Mouse (Mus musculus) spleen, adult 18-20 months (tissue): ENCODE results near the gene Neurl1a.

Experiments
- DNase-seq, 2 experiments: peaks; one replicate each; pipeline ENCODE4 v3.0.0; 2022; ENCODE audit warnings: mixed read lengths in 2 of 2

Neurl1a gene

DNA sequence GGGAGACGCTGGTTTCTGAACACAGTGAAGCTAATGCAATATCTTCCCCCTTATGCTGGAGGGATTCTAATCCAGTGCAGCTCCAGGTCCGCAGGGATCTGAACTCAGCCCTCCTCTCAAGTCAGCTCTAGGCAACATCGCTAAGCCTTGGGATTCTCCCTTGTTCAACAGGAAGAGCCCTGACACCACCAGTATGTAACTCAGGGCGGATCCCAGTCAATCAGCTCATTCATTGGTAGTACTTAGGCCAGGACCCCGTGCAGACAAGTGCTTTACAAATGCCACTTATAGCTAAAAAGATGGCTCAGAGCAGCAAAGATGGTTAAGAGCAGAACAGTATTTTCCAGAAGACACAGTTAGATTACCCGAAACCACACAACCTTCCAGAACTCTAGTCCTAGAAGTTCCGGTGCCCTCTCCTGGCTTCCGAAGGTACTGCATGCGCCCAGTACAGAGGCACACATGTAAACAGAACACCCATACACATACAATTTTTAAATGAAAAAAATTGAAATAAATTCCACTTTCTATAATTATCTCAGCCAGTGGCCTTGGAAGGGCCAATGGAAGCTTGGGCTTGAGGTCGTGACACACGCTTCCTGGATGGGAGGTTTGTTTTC lies 9.7 kb upstream of the Neurl1a start:
- DNase-seq, result peak; percentile 71 to 89

DNA sequence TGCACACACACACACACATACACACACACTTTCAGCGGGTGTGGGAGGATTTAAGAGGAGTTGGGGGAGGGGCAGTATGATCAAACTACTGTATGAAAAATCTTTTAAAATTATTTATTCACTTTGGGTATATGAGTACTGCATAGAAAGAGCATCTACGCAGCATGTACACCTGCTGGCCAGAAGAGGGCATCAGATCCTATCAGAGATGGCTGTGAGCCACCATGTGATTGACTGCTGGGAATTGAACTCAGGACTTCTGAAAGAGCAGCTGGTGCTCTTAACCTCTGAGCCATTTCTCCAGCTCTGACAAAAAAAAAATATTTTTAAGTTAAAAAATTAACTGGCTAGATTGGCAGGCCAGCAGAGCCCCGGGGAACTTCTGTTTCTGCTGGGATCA lies 4.1 kb upstream of the Neurl1a start:
- DNase-seq, result no peak

DNA sequence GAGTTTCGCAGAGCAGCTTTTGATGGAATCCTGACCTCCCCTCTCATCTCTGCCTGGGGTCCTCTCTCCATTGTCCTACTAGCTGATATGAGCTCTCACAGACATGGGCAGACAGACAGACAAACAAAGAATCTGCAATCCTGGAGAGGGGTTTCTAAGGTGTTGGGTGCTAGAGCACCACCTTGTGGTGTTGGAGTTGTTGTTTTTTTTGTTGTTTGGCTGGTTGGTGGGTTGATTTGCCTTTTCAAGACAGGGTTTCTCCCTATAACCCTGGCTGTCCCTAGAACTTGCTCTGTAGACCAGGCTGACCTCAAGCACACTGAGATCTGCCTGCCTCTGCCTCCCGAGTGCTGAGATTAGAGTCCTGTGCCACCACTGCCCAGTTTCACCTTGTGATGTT lies 3.1 kb upstream of the Neurl1a start:
- DNase-seq, result no peak

DNA sequence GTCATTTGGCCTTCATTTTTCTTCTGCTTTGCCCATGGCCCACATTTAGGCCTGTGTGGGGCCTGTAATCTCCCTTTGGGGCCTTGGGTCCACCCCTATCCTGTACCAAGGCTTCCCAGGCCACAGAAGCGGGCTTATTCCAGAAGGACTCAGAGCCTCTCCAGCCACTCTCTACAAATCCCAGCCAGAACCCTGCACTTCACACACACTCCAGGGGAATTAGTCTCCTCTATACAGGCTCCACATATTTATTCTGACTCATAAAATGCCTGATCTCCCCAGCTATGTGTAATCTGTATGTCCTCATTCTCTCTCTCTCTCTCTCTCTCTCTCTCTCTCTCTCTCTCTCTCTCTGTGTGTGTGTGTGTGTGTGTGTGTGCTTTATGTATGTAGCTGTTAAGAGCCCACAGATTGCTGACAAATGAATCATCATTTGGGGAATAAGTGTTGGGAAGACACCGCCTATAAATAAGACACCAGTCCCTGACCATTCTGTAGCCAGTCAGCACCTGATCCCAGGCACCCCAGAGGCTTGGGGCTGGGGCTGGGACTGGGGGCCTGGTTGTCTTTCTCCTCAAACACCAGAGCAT lies 1.6 kb upstream of the Neurl1a start:
- no peak for DNase-seq

DNA sequence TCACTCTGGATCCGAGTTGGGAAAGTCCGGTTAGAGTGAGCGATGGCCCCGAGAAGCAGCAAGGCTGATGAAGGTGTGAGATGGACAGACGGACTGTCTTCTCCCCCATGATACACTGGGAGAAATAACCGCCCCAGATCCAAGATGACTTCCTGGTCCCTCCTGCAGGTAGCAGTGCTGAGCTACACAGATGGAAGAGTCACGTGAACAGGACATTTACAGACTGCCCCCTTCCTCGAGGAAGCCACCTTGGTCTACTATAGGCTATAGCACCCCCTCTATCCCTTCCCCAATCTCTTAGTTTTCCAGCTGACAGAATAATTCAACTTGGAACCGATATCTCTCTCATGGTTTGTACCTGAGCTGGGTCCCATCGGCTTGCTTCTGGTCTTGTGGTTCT lies 619 bp upstream of the Neurl1a start:
- no peak for DNase-seq

DNA sequence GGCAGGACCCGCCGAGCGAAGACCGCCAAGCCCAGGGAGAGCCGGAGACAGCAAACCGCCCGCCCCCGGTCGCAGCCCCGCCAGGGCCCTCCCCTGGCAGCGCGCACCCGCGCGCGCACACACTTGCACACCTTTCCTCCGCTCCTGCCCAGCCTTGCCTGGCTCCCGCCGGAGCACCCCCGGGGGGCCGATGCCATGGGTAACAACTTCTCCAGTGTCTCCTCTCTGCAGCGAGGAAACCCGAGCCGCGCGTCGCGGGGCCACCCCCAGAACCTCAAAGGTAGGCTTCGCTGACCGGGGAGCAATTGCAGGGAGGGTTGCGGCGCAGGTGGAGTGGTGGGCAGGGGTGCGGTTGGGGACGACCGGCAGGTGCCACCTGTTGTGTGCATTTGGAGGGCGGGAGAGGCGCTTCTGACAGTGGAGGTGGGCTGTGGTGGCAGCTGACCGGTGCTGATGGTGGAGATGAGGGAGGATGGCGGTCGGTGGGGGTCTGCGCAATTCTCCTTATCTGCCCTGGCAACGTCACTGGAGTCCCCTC lies 721 bp downstream of the Neurl1a start:
- DNase-seq, result no peak

DNA sequence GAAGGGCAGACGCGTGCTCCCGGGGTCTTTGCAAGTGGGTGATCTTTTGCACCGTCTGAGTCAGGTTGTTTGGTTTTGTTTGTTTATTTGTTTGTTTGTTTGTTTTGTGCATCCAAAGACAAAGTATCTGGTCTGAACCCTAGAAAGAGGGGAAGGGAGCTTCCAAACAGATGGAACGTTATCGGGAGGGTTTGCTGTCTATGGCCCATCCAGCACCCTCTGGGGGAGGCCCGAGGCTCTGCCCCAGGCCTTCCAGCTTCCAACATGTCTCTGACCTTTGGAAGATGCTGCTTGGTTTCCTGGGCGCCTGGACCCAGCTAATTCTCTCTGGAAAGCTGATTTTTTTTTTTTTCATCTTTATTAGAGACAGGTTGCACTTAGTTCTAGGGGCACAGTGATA lies 1.4 kb downstream of the Neurl1a start:
- no peak for DNase-seq

DNA sequence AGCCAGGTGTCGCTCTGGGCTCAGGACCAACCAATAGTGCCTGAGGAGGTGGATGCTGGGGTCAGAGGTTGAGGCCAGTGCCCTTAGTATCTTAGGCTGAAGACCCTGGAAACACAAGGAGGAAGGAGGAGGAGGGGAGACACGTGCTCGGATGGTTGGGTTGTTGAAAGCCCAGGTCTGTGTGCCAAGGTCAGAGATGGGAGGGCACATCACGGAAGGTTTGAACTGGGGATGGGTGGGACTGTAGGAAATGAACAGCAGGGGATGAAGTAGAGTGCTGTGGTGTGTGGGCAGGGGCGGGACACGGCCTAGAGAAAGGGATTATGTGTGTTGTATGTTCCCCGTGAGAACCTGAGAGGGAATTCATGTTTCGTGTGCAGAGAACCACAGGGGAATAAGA lies 5.6 kb downstream of the Neurl1a start:
- no peak for DNase-seq

DNA sequence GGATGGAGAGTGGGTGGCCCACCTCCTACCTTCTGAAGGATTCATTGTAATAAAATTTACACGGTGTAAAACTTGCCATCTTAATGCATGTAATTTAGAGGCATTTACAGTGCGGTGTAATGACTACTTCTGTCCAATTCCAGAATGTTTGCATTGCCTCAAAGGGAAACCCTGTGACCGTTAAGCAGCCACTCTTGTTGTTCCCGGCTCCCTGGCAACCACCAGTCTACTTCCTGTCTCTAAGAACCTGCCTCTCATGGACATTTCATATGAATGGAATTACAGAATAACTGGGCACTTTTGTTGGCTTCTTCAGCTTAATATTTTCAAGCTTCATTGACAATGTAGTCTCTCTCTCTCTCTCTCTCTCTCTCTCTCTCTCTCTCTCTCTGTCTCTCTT lies 6.1 kb downstream of the Neurl1a start:
- no peak for DNase-seq

DNA sequence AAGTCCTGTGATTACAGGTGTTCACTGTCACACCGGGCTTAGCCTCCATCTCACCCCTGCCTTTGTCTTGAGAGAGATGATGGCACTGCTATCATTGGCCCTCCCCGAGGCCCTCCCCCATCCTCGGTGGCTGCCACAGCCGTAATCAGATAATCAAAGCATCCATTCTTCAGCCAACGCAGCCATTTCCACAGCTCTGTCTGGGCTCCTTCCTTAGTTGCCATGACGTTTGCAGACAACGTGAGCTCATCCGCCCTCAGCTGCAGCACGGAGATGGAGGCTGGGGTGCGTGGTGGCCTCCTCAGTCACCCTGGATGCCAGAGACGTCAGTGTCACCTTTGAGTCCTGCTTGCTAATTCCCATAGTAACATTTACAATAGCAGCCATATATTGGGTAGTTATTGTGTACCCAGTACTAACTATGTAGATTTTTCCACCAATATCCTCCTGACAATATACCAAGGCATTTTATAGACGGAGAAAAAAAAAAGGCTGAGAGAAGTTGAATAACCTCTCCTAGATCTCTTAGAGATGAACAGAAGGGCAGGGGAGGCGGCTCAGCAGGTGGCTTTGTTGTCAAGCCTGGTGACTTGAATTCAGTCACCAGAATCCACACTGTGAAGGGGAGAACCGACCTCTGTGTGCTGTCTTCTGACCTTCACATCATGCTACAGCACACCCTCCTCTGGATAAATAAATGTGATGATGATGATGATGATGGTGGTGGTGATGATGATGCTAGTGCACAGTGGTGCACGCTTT lies 8.1 kb downstream of the Neurl1a start:
- no peak for DNase-seq

DNA sequence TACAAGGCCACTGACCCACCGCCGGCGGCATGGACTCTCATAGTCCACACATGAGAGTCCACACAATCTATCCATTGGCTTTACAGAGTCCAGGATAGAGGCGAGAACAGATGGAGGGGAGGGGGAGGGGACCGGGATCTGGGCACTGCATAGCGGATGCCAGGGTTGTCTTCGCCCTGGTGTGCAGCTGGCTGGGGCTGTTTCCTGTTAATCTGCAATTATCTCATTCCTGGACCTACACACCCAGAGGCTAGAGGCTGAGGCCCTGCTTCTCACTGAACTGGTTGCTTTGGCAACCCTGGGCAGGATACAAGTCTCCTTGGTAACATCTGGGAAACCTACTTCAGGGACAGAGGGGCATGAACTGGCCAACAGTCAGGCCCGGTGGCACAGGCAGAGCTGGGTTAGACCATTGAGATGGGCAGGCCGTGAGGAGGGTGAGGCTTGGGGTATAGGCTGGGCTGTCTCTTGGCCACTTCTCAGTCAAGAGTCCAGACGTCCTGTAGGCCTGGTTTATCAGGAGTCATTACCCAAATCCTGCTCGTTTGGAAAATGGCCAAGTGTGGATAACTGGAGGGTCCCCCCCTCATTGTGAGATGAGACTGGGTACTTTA lies 10.0 kb downstream of the Neurl1a start:
- DNase-seq, result no peak

DNA sequence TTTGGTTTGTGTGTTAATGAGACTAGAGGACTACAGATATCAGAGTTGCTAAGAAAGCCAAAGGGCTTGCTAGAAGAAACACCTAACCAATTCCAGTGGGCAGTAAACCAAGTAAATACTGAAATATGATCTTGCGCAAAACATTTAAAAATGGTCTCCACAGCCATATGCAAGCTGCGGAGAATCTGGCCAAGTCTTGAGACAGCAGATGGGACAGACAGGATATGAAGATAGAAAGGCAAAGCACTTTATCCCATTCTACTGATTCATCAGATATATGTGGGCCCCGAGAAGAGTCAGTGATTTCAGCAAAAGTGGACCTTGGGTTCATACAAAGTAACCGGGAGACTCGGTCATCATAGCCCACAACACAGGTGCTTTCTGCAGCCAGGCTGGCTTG lies 13.5 kb downstream of the Neurl1a start:
- DNase-seq, result no peak

DNA sequence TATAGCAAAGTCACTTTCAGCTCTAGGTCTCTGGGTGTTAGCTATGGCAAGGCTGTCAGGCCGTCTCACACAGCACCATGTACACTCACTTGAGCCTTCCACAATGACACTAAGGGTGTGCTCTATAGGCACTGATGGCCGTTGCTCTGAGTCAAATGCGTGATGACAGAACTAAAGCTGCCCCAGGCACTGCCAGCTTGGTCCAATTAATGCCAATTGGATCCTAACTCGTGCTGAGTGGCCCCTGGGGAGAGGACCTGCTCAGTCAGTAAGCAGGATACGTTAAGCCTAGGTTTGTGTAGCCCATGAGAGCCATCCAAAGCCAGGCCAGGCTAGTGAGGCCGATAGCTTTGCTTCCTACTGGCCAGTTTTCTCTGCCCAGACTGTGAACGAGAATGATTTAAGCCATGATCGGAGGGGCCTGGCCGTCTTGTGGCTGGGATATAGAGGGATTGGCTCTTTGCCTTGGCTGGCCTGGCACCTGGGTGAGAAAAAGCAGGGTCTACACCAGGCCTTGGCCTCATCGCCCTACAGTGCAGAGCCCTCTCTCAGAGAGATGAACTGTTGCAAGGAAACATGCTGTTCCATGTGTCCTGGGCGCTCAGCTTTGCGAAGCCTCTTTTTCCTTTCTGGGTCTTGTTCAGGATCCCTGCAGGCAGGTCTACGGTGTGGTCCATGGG lies 20.2 kb downstream of the Neurl1a start:
- no peak for DNase-seq

DNA sequence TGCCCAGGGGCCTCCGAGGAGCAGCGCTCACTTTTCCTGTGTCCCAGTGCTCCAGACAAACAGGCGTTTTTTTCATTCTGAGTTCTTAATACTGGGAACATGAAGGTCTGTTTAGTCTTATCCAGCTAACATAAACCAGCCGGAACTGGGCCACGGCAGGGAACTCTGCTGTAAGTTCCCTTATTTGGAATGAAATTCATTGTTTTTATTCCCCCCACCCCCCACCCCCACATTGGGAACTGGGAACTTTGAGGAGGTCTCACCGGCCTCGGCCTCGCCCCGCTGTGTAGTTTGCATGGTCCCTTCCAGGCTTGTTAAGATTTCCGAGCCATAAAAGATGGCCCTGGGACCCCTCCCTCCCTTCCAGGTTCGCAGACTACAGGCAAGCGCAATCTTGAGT lies 23.4 kb downstream of the Neurl1a start:
- no peak for DNase-seq

DNA sequence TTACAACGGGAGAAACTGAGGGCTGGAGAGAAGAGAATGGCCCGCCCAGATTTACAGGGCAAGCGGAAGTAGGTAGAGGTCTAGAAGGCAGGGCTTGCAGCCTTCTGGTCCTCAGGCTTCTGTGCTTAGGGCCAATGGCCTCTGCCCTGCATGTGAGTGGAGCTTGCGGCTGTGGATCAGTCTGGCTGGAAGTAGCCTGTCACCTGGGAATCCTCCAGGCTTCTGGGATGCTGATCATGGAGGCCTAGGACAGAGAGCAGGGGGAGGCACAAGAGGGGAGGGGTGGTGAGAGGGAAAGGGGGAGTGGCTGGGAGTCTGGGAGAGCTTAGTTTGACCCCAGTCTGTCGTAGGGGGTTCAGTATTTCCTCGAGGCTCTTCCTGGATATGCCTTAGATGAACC lies 23.8 kb downstream of the Neurl1a start:
- DNase-seq, result no peak

DNA sequence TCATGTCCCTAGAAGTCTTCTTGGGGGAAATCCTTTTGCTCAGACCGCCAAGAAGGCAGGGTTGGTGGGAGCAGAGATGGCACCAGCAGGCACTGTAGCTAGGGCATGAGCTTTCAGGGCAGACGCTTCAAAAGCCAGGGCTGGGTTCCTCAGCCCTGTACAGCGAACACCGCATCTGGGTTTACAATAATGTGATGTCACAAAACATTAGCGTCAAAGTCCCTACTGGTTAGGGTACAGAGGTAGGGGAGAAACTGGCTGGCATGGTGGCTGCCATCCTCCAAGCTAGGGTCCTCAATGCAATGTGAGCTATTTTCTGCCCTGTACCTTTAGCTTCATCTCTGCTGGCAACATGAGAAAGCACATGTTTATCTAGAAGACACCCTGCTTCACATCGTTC lies 24.4 kb downstream of the Neurl1a start:
- no peak for DNase-seq

DNA sequence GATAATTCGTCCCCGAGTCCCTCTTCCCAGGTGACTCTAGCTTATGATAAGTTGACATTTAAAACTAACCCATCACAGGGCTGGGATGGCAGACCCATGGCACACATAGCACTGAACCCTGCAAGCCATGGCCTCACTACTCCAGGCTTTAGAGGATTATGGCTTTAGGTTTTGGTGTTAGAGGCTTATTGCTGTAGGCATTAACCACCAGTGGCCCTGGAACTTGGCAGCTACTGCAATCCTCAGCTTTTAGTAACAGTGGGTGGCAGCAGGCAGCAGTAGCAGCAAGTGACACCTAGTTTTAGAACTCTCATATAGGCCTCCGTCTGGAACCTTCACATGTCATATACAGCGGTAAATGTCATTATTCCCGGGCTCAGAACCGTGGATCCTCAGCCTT lies 26.0 kb downstream of the Neurl1a start:
- no peak for DNase-seq

DNA sequence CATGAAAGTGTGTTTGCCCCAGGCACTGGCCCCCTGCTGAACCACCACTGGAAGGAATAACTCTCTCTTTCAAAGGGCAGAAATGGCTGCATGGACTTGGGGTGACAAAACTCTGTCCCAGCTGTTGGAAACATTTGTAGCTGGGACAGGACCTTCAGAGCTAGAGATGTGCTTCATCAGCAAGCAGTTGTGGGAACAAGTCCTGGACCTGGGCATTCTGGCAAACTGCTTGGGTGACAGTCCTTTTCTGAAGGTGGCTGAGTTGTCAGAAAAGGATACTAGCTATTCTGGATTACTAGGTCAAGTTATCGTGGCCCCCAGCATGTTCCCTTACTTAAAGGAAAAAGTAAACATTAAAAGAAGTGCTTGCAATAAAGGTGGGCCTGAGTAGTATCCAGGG lies 27.5 kb downstream of the Neurl1a start:
- no peak for DNase-seq

DNA sequence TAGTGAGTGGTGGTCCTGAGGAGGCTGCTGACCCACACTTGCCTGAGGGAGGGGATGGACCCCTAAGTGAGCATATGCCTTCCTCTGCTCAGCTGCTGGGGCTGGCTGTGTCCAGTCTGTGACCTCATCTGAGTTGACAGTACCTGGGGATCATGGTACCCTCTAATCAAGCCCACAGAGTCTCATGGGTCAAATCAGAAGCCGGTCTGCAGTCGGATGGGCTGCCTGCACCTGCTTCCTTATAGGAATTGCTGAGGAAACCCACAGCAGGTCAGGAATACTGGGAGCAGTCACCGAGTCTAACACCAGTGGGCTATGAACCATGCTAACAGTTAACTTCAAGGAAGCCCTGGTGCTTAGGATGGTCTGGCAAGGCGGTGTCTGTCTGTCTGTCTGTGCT lies 31.8 kb downstream of the Neurl1a start:
- no peak for DNase-seq

DNA sequence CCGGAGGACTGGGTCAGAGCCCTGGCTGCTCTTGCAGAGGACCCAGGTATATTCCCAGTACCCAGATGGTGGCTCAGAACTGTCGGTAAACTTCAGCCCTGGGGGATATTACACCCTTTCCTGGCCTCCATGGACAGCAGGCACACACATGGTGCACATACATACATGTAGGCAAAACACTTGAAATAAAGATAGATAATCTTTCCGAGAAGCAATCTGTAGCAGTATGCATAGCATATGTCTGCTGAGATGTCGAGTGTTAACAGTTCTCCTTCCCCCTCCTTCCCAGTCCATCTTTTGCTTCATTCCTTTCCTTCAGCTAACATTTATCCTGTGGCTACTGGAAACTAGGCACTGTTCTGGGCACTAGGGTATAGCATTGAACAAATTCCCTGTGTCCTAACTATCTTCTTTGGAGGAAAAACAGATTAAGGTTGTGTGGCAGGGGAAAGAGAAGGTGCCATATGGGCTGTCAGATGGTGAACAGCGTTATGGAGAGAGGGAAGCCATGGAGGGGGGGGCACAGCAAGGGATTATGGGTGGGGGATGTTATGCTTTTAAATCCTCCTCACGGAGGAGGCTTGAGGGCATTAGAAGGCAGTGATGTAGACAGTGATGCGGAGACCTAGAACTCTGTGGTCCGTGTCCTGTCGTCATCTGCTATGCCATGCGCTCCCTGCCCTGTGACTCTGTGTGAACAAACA lies 33.1 kb downstream of the Neurl1a start:
- DNase-seq, result no peak

DNA sequence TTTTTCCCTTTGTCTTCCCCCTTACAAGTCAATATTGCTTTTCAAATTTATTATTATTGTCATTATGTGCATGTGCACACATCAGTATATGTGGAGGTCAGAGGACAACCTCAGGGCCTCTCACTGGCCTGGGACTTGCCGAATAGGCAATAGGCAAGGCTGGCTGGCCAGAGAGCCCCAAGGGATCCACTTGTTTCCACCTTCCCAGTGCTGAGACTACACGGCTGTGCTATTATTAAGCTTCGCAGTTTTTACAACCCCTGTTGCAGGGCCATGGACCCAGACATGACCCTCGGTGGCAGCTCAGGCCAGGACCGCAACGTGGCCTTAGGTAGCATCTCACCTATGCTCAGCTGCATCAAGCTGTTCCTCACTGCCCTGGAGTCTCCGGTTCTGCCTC lies 33.8 kb downstream of the Neurl1a start:
- no peak for DNase-seq

DNA sequence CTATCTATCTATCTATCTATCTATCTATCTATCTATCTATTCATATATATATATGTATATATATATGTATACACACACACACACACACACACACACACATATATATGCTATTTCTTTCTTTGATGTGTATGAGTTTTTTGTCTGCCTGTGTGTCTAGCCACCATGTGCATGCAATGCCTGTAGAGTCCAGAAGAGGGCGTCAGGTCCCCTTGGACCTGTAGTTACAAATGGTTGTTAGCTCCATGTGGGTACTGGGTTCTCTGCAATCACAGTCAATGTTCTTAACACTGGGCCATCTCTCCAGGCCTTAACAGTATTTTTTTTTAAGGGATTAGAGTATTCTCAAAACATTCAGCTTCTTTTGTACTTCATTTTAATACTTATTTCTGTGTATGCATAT lies 34.9 kb downstream of the Neurl1a start:
- no peak for DNase-seq

DNA sequence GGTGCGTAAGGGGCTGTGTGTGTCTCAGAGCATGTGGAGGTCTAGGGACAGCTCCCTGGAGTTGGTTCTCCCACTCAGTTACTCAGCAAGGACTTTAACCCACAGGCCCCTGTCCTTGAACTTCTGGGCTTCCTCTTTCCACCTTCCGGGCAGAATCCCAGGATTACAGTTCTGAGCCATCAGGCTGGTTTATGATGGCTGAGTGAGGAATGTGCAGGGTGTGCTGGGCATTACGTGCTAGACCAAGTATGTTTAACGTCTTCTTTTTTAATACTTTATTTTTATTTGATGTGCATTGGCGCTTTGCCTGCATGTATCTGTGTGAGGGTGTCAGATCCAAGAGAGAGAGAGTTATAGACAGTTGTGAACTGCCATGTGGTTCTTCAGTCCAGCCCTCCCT lies 38.1 kb downstream of the Neurl1a start:
- no peak for DNase-seq
